Mouse (Mus musculus) hindbrain, embryonic 12.5 days (tissue): ENCODE measurements around the gene Exoc8. TPM values are rescaled to one million over a fixed set of nuclear protein-coding genes. Genes with fewer than 3 reads are reported as not detected.

ENCODE experiments used
- ATAC-seq: fragments of 200-750 bp; cut with Nextera tagmentation; 2 replicates; pipeline ENCODE4 v1.8.0; 2017; ENCODE audit warnings: moderate TSS enrichment; ENCODE audit not compliant: low FRiP score
- H3K27ac ChIP-seq: fragments of 300-500 bp; sonication (generic); 2 replicates; pipeline ENCODE4 v1.5.1; 2016; ENCODE audit warnings: mild to moderate bottlenecking
- H3K27me3 ChIP-seq: fragments of 300-500 bp; sonication (generic); 2 replicates; pipeline ENCODE4 v1.6.1; 2016; ENCODE audit warnings: mild to moderate bottlenecking
- H3K36me3 ChIP-seq: fragments of 300-500 bp; sonication (generic); 2 replicates; pipeline ENCODE4 v1.6.1; 2016; ENCODE audit warnings: mild to moderate bottlenecking
- H3K4me1 ChIP-seq: fragments of 300-500 bp; sonication (generic); 2 replicates; pipeline ENCODE4 v1.6.1; 2016
- H3K4me2 ChIP-seq: fragments of 300-500 bp; sonication (generic); replicated peaks from 2 replicates; pipeline ENCODE4 v1.6.1; 2016; ENCODE audit warnings: mild to moderate bottlenecking
- H3K4me3 ChIP-seq: fragments of 300-500 bp; sonication (generic); 2 replicates; pipeline ENCODE4 v1.5.1; 2016; ENCODE audit warnings: mild to moderate bottlenecking
- H3K9ac ChIP-seq: fragments of 300-500 bp; sonication (generic); 2 replicates; pipeline ENCODE4 v1.6.1; 2016; ENCODE audit warnings: mild to moderate bottlenecking, moderate library complexity
- H3K9me3 ChIP-seq: fragments of 300-500 bp; sonication (generic); replicated peaks from 2 replicates; pipeline ENCODE4 v1.6.1; 2016; ENCODE audit warnings: mild to moderate bottlenecking
- WGBS: fragments of 180-500 bp; shearing (Covaris S2); methylation state at CpG from one replicate; pipeline ENCODE4 v1.1.7; 2016; 5-methylcytosine and 5-hydroxymethylcytosine counted together
- polyA plus RNA-seq: library from polyadenylated mRNA; unstranded; fragments of >200 nt; fragmentation: Nextera tagmentation; extraction: Ambion mirVana; gene quantifications from 2 replicates; pipeline ENCODE4 v1.2.1, GENCODE M21; 2016

Exoc8 gene
- polyA plus RNA-seq, 1 experiment from 2014 or later: 17.2 TPM

DNA sequence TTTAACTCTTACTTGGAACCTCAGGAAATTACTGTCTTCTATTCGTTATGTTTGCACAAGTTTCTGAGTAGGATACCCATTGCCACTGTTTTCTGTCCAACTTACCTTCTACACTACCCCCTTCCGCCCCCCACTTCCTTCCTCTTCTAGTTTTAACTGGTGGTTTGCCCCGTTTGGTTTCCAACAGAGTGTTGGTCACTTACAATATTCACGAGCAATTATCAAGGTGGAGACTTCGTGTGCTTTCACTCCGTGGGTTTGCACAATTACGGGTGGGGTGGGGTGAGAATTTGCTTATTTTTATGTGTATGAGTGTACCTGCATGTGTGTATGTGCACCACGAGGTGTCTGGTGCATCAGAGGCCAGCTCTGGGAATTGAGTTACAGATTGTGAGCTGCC, 33.8 kb downstream of the Exoc8 start:
- no peaks in the 10 kb centered on the region for H3K9me3 ChIP-seq
- WGBS: 24% methylated on average over 8 of the region's 8 CpGs
- H3K4me3 ChIP-seq: peak overlapping the region; percentile 94
- peak overlapping the region; percentile 94 for H3K9ac ChIP-seq
- peaks cover 23% of the 10 kb centered on the region for H3K36me3 ChIP-seq
- H3K27ac ChIP-seq: no peak overlapping the region
- H3K27me3 ChIP-seq: no peaks in the 10 kb centered on the region
- peaks cover 17% of the 10 kb centered on the region for H3K4me1 ChIP-seq
- ATAC-seq: no peak
- H3K4me2 ChIP-seq: peak overlapping the region; percentile 83

DNA sequence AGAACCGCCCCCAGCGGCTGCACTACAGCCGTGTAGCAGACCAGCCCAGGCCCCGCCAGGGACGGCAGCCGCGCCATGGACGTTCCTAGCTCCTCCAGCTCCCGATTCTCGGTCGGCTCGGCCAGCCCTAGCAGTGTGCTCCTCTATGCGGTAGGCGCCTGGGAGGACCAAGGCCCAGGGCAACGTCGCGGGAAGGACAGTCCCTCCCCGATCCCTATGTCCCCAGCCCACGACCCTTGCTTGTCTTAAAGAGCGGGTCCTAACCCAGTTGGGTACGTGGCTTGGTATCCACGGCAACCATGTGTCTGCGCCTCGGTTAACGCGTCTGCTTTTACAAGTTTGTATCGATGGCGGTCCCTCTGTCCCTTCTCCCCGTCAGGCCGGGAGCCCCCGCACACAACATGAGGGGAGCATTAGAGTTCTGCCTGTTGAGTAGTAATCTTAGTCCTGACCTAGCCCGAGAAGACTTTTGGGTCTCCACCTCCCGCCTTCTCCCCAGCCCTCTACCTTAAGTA, 34.3 kb downstream of the Exoc8 start:
- Histone ChIP-seq H3K9ac (peak overlapping the region; percentile 94), H3K4me3 (peak overlapping the region; percentile 94), H3K27me3 (no peaks in the 10 kb centered on the region), H3K36me3 (peaks cover 28% of the 10 kb centered on the region), H3K4me1 (peaks cover 17% of the 10 kb centered on the region), H3K9me3 (no peaks in the 10 kb centered on the region), H3K27ac (peak overlapping the region; percentile 92), H3K4me2 (peak overlapping the region; percentile 83)
- peak; percentile 88 for ATAC-seq
- WGBS: 0% methylated on average over 33 of the region's 33 CpGs

- WGBS: 1% methylated on average over 54 of the region's 55 CpGs
- Histone ChIP-seq H3K9ac (peak within 1 kb of the TSS; percentile 94), H3K9me3 (no peaks in the 10 kb centered on the region), H3K4me1 (peaks cover 17% of the 10 kb centered on the region), H3K36me3 (peaks cover 34% of the 10 kb centered on the region), H3K27ac (peak within 1 kb of the TSS; percentile 92), H3K4me2 (peak within 1 kb of the TSS; percentile 83), H3K27me3 (no peaks in the 10 kb centered on the region), H3K4me3 (peak within 1 kb of the TSS; percentile 94)
- ATAC-seq: peak; percentile 99
These were observed 35.0 kb downstream of the Exoc8 start, which contains the start of the genes Gnpat and 2810004N23Rik for GRCm38 (mm10) chr8:124862321-124863162. Gnpat (plus strand) TSS chr8:124863033. 2810004N23Rik (minus strand) TSS chr8:124863120.

- ATAC-seq: no peak
- Histone ChIP-seq H3K4me1 (peaks cover 13% of the 10 kb centered on the region), H3K9ac (no peak overlapping the region), H3K27me3 (no peaks in the 10 kb centered on the region), H3K36me3 (peaks cover 52% of the 10 kb centered on the region), H3K27ac (no peak overlapping the region), H3K4me3 (no peak overlapping the region), H3K9me3 (no peaks in the 10 kb centered on the region), H3K4me2 (no peak overlapping the region)
- 84% methylated on average over 3 of the region's 3 CpGs for WGBS
These were observed 37.3 kb downstream of the Exoc8 start for GRCm38 (mm10) chr8:124860188-124860587.

- H3K36me3 ChIP-seq: peaks cover 59% of the 10 kb centered on the region
- H3K27ac ChIP-seq: no peak overlapping the region
These were observed 38.0 kb downstream of the Exoc8 start for GRCm38 (mm10) chr8:124859466-124859865.

GRCm38 (mm10) chr8:124853511-124853910, 44.0 kb downstream of the Exoc8 start:
- Histone ChIP-seq H3K4me2 (no peak overlapping the region), H3K9ac (no peak overlapping the region), H3K4me3 (no peak overlapping the region), H3K36me3 (peaks cover 59% of the 10 kb centered on the region), H3K4me1 (no peaks in the 10 kb centered on the region), H3K9me3 (no peaks in the 10 kb centered on the region), H3K27me3 (no peaks in the 10 kb centered on the region), H3K27ac (no peak overlapping the region)
- ATAC-seq: no peak
- WGBS: 95% methylated on average over 1 of the region's 1 CpGs

More at GRCm38 (mm10) chr8:124859466-124859865, 38.0 kb downstream of the Exoc8 start:
- Histone ChIP-seq H3K4me3 (no peak overlapping the region), H3K4me2 (no peak overlapping the region), H3K27me3 (no peaks in the 10 kb centered on the region), H3K9ac (no peak overlapping the region), H3K4me1 (peaks cover 13% of the 10 kb centered on the region), H3K9me3 (no peaks in the 10 kb centered on the region)
- no peak for ATAC-seq

- Histone ChIP-seq H3K4me3 (no peak overlapping the region), H3K36me3 (peaks cover 19% of the 10 kb centered on the region), H3K27me3 (no peaks in the 10 kb centered on the region), H3K4me1 (no peaks in the 10 kb centered on the region; the same call in 1 of the 2 replicates), H3K27ac (no peak overlapping the region), H3K9ac (no peak overlapping the region), H3K9me3 (no peaks in the 10 kb centered on the region), H3K4me2 (no peak overlapping the region)
- WGBS: 92% methylated on average over 5 of the region's 5 CpGs
- ATAC-seq: no peak
These were observed 51.9 kb downstream of the Exoc8 start for GRCm38 (mm10) chr8:124845573-124845972.

DNA sequence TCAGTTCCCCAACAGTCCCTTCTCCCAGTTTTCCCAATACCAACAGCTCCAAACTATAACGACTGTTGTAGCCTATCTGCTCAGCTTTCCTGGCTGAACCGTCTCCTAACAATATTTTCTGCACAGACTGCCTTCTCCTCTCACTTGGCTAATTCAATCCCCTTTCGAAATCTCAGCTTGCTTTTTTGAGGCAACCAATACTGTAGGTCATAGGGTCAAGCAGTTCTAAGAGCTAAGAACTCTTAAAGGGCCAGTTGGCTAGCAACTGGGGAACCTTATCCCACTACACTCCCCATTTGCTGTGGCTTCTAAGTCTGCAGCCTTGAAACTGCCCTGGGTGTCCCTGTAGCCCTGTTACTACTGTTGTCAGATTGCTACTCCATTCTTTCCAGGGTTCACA, 52.4 kb downstream of the Exoc8 start:
- H3K4me1 ChIP-seq: no peaks in the 10 kb centered on the region; the same call in 1 of the 2 replicates
- peaks cover 23% of the 10 kb centered on the region for H3K36me3 ChIP-seq
- no peak overlapping the region for H3K4me2 ChIP-seq
- no peak for ATAC-seq
- H3K9ac ChIP-seq: no peak overlapping the region
- no peak overlapping the region for H3K4me3 ChIP-seq
- H3K27me3 ChIP-seq: no peaks in the 10 kb centered on the region
- WGBS: 67% methylated on average over 3 of the region's 3 CpGs
- no peaks in the 10 kb centered on the region for H3K9me3 ChIP-seq
- no peak overlapping the region for H3K27ac ChIP-seq

Other genes with a start within 250 kb of the Exoc8 start
- gene 2310022B05Rik, start 234.3 kb downstream of the Exoc8 start, polyA plus RNA-seq: 26.6 and 31.2 TPM in 2 replicates
- gene Ttc13, start 175.7 kb downstream of the Exoc8 start, polyA plus RNA-seq: 61.4 and 62.2 TPM in 2 replicates
- 33.4 and 37.7 TPM in 2 replicates for gene Arv1, start 175.6 kb downstream of the Exoc8 start, polyA plus RNA-seq
- 5.1 and 6.0 TPM in 2 replicates for gene Fam89a, start 145.9 kb downstream of the Exoc8 start, polyA plus RNA-seq
- 11.9 and 13.2 TPM in 2 replicates for gene Trim67, start 104.6 kb downstream of the Exoc8 start, polyA plus RNA-seq
- 103 and 107 TPM in 2 replicates for gene Gnpat, start 34.7 kb downstream of the Exoc8 start, polyA plus RNA-seq
- 42.2 and 43.9 TPM in 2 replicates for gene 2810004N23Rik, start 34.6 kb downstream of the Exoc8 start, polyA plus RNA-seq
- gene Sprtn, start 181 bp upstream of the Exoc8 start, polyA plus RNA-seq: 15.2 and 17.0 TPM in 2 replicates
- 17.3 and 17.5 TPM in 2 replicates for gene Egln1, start 51.6 kb upstream of the Exoc8 start, polyA plus RNA-seq
- 141 and 145 TPM in 2 replicates for gene Tsnax, start 115.3 kb upstream of the Exoc8 start, polyA plus RNA-seq
- 2.7 and 2.8 TPM in 2 replicates for gene Disc1, start 156.5 kb upstream of the Exoc8 start, polyA plus RNA-seq